ENCODE assay signal across 8 mouse cellular contexts in the genomic region with DNA sequence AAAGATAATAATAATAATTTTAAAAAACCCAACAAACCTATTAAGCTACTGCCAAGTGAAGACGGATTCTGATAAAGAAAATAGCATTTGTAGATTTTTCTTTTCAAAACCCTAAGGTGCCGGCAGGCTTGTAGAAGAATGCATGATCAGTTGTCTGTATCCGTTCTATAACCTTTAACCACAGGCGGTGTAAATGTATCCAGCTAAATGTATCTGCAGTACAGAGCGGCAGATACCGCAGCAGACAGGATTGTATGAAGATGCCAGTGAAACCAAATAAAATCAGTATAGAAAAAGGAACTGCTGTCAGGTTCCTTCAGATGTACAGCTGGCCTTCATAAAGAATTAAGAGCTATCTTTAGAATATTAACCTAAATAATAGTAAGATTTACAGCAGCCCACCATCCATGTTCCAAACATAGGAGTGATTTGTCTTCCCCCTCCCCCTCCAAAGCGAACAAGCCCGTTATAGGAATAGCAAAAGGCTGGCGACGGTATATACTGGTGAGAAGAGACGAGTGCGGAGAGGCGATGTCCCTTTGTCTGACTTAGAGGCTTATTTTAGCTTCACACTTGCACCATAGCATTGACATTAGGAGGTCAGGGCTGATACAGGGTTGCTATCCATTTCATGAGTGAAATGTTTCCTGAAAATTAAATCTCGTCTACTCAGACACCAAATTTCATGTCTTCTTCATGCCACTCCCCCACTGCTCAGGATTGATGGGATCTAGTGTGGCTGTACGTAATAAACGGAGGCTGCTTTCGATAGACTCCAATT. TPM values are rescaled to one million over a fixed set of nuclear protein-coding genes. Genes with fewer than 3 reads are reported as not detected.
DNase-seq lines count a peak whose midpoint lies in the region; ATAC-seq and TF ChIP-seq lines count a peak whose summit lies in the region.
"Had no signal": no experiment of that assay in that cellular context is flagged by ENCODE, and none has a peak within 500 bp of the region (broad histone marks: within the 10 kb centered on the region; RNA-seq: fewer than 3 reads in every experiment).

No protein-coding gene starts in this region.

- H3K9ac ChIP-seq in lung, embryonic 15.5 days: peak overlapping the region; percentile 10; the same call in 1 of the 2 replicates
- H3K9ac ChIP-seq in forebrain, embryonic 12.5 days: peak overlapping the region; percentile 54; the same call in 1 of the 2 replicates
- H3K9ac ChIP-seq in hindbrain, embryonic 16.5 days (ENCODE audit: low read depth, low read length): peak overlapping the region; percentile 68

- DNase-seq in lung, adult 2 months: no peak
- DNase-seq in gastrocnemius, postnatal 4 days (ENCODE audit: low spot score in 2 of 2): no peak
- no peak for DNase-seq in cerebellum, postnatal 14 days

- no peaks in the 10 kb centered on the region for H3K9me3 ChIP-seq in lung, embryonic 15.5 days
- H3K9me3 ChIP-seq in forebrain, embryonic 12.5 days: no peaks in the 10 kb centered on the region
- no peaks in the 10 kb centered on the region for H3K9me3 ChIP-seq in hindbrain, embryonic 16.5 days (ENCODE audit: control insufficient read depth, low read length)
- H3K9me3 ChIP-seq: limb, embryonic 13.5 days had no signal

- peak overlapping the region; percentile 4; the same call in 1 of the 2 replicates for H3K27ac ChIP-seq in lung, embryonic 15.5 days
- peak overlapping the region; percentile 84 for H3K27ac ChIP-seq in forebrain, embryonic 12.5 days
- H3K27ac ChIP-seq in hindbrain, embryonic 16.5 days (ENCODE audit: low read depth, low read length): peak overlapping the region; percentile 92
- peak overlapping the region; percentile 92 for H3K27ac ChIP-seq in olfactory bulb, adult 2 months (ENCODE audit: insufficient read depth, low read depth, low read length)
- H3K27ac ChIP-seq: limb, embryonic 13.5 days had no signal

- no peak for TF ChIP-seq CTCF in lung, adult 2 months (IDR thresholded peaks at IDR 0.05; ENCODE audit: insufficient read depth, low read length)
- no peak for TF ChIP-seq CTCF in olfactory bulb, adult 2 months (IDR thresholded peaks at IDR 0.05; ENCODE audit: insufficient read depth, low read depth, low read length)

- 44% methylated on average over 17 of the region's 17 CpGs for WGBS in lung, embryonic 15.5 days
- 73% methylated on average over 17 of the region's 17 CpGs for WGBS in lung, adult 2 months
- 65% methylated on average over 17 of the region's 17 CpGs for WGBS in forebrain, embryonic 12.5 days
- 50% methylated on average over 17 of the region's 17 CpGs for WGBS in hindbrain, embryonic 16.5 days
- WGBS in olfactory bulb, adult 2 months: 24% methylated on average over 17 of the region's 17 CpGs

- ATAC-seq in lung, embryonic 15.5 days (ENCODE audit: borderline replicate concordance, extremely low read depth, low FRiP score, low TSS enrichment): no peak
- ATAC-seq in forebrain, embryonic 12.5 days (ENCODE audit: low FRiP score): peak; percentile 51; the same call in 1 of the 2 replicates
- ATAC-seq in hindbrain, embryonic 16.5 days: peak; percentile 63

- no peak for TF ChIP-seq POLR2A in lung, adult 2 months (IDR thresholded peaks at IDR 0.05; ENCODE audit: borderline replicate concordance, extremely low read depth, low read depth, low read length)
- no peak for TF ChIP-seq POLR2A in olfactory bulb, adult 2 months (IDR thresholded peaks at IDR 0.05; ENCODE audit: insufficient read depth, low read depth, low read length)

- no peaks in the 10 kb centered on the region for H3K27me3 ChIP-seq in lung, embryonic 15.5 days
- H3K27me3 ChIP-seq in forebrain, embryonic 12.5 days: no peaks in the 10 kb centered on the region; the same call in 1 of the 2 replicates
- no peaks in the 10 kb centered on the region for H3K27me3 ChIP-seq in hindbrain, embryonic 16.5 days (replicated peaks; ENCODE audit: control insufficient read depth, insufficient read depth, low read length)
- H3K27me3 ChIP-seq: limb, embryonic 13.5 days had no signal

- peak overlapping the region; percentile 47 for H3K4me2 ChIP-seq in lung, embryonic 15.5 days
- peak overlapping the region; percentile 44 for H3K4me2 ChIP-seq in forebrain, embryonic 12.5 days
- H3K4me2 ChIP-seq in hindbrain, embryonic 16.5 days (ENCODE audit: low read length): peak overlapping the region; percentile 66

- H3K4me3 ChIP-seq in lung, embryonic 15.5 days: peak overlapping the region; percentile 12; the same call in 1 of the 2 replicates
- no peak overlapping the region for H3K4me3 ChIP-seq in lung, adult 2 months (replicated peaks; ENCODE audit: extremely low read depth, low read depth, low read length)
- H3K4me3 ChIP-seq in forebrain, embryonic 12.5 days (replicated peaks): peak overlapping the region; percentile 27
- peak overlapping the region; percentile 44 for H3K4me3 ChIP-seq in hindbrain, embryonic 16.5 days (ENCODE audit: low read length)
- peak overlapping the region; percentile 34 for H3K4me3 ChIP-seq in olfactory bulb, adult 2 months (ENCODE audit: insufficient read depth, low read depth, low read length)

- peaks cover 56% of the 10 kb centered on the region for H3K4me1 ChIP-seq in lung, embryonic 15.5 days
- peaks cover 13% of the 10 kb centered on the region; the same call in 1 of the 2 replicates for H3K4me1 ChIP-seq in lung, adult 2 months (ENCODE audit: control insufficient read depth, insufficient read depth, low read length)
- H3K4me1 ChIP-seq in forebrain, embryonic 12.5 days: peaks cover 39% of the 10 kb centered on the region
- H3K4me1 ChIP-seq in hindbrain, embryonic 16.5 days (ENCODE audit: control insufficient read depth, insufficient read depth, low read depth, low read length): peaks cover 15% of the 10 kb centered on the region
- peaks cover 9% of the 10 kb centered on the region for H3K4me1 ChIP-seq in olfactory bulb, adult 2 months (ENCODE audit: control insufficient read depth, insufficient read depth, low read length)

- H3K36me3 ChIP-seq in lung, embryonic 15.5 days: no peaks in the 10 kb centered on the region
- H3K36me3 ChIP-seq in forebrain, embryonic 12.5 days (replicated peaks): no peaks in the 10 kb centered on the region
- no peaks in the 10 kb centered on the region for H3K36me3 ChIP-seq in hindbrain, embryonic 16.5 days (ENCODE audit: control insufficient read depth, insufficient read depth, low read length)
- H3K36me3 ChIP-seq: limb, embryonic 13.5 days had no signal

RNA-seq across cellular contexts. Expression of a gene that starts 19.8 kb away (rescaled TPM):
- 26.3 and 26.4 TPM in 2 replicates for polyA plus RNA-seq in lung, embryonic 15.5 days (2015; fragmentation: Nextera tagmentation; extraction: Ambion mirVana)
- polyA plus RNA-seq in lung, adult 2 months (2012; rRNA removed): 15.0 and 16.1 TPM in 2 replicates
- polyA plus RNA-seq in forebrain, embryonic 12.5 days (2016; fragmentation: Nextera tagmentation; extraction: Ambion mirVana): 14.7 and 15.7 TPM in 2 replicates
- polyA plus RNA-seq in hindbrain, embryonic 16.5 days (2015; fragmentation: Nextera tagmentation; extraction: Ambion mirVana): 42.5 and 43.8 TPM in 2 replicates
- polyA plus RNA-seq in olfactory bulb, adult 2 months (2012; ENCODE audit: insufficient read depth, insufficient read length, low replicate concordance, missing spikeins): 74.3 TPM in 1 of 2 replicates, not detected in the other
- 10 to 100 TPM; 15.9 to 20.1 TPM for total RNA-seq in gastrocnemius, postnatal 4 days (2021)

Comparison
In these comparisons a context has a peak if more than half of its experiments do, and no peak if none do; other contexts are left out.
1. H3K27ac ChIP-seq: peak in every context shown above with its lines; median percentile 92 in hindbrain, embryonic 16.5 days; 92 in olfactory bulb, adult 2 months; 84 in forebrain, embryonic 12.5 days; 4 in lung, embryonic 15.5 days.
2. H3K9ac ChIP-seq: peak in every context shown above with its lines; median percentile 68 in hindbrain, embryonic 16.5 days; 54 in forebrain, embryonic 12.5 days; 10 in lung, embryonic 15.5 days.